Mouse (Mus musculus) cerebellum, postnatal 10 days (tissue): ENCODE data around the gene Sigirr.

Experiments used
- DNase-seq, 2 experiments: peaks; one replicate each; pipeline ENCODE4 v3.0.0; 2021; ENCODE audit warnings: mixed read lengths in 2 of 2

Gene Sigirr

DNA sequence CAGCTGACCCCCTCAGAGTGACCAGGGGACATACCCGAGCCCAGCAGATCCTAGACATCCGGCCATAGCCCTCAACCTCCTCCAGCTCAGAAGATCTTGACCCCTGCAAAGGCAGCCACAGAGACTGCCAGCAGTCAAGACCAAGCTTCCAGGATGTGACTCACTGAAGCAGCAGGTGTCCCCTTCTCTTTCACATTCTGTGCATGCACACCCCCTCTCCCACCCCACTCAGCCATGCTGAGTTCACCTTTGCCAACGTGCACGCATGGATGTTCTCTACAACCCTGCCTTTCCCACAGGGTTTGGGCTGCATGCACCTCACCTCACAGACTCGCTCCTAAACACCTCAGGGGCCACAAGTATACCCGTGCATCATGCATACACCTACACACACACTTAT is 4.4 kb downstream of the Sigirr start:
- no peak for DNase-seq

DNA sequence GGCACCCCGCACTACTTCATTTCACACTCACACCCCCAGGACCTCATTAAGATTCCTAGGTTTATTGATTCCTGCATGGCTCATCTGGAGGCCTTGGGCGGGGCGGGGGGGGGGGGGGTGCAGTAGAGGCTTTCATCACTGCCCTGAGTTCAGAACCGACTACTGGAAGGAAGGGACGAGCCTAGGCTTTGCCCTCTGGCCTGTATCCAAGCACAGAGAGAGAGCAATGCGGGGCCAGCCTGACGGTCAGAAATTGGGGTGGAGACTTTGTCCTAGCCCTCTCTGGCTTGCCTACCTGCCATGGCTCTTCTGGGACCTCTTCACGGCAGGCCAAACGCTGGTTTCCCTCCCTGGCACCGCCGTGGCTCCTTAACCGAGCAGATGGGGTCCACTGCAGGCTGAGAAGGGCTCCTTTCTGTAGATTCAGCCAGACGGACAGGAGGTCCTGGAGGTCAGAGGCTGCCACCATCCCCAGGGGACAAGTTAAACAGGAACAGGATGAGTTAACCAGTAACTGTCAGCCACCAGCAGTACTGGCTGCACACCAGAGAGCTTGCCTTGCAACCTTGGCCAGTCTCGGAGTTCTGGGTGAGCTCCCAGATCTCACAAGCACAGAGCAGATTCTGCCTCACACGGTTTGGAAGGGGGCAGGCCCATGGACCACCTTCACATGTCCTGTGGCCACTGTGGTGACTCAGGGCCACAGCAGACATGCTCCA is 5.7 kb downstream of the Sigirr start:
- DNase-seq: no peak

GRCm38 (mm10) chr7:141093950-141094349 is 6.4 kb downstream of the Sigirr start:
- no peak for DNase-seq

DNA sequence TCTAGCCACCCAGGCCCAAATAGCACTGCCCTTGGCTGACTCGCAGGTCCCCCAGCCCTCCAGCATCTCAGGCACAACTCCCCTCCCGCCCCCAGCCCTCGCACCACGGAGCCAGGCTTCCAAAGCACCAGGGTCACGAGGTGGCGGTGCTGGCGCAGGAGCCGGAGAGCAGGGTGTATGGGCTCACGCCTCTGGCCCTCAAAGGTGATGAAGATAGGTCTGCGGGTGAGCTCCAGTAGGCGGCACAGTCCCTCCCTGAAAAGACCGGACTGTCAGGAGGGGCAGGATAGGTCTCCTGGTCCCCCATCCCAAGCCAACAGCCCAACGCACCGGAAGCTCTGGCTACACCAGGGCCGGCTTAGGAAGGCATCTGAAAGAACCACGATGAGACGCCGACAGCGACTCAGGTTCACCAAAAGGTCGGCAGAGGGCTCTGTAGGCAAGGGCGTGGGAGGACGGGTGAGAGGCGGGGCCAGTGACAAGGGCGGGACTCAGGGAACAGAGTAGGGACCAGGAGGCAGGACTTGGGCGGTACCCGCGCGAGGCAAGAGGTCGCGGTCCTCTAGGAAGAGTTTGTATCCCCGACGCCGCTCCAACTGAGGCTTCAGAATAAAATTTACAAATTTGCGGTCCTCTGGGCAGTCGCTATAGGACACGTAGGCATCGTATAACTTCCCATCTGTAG is 8.2 kb downstream of the Sigirr start:
- peak; percentile 82 to 88 for DNase-seq

DNA sequence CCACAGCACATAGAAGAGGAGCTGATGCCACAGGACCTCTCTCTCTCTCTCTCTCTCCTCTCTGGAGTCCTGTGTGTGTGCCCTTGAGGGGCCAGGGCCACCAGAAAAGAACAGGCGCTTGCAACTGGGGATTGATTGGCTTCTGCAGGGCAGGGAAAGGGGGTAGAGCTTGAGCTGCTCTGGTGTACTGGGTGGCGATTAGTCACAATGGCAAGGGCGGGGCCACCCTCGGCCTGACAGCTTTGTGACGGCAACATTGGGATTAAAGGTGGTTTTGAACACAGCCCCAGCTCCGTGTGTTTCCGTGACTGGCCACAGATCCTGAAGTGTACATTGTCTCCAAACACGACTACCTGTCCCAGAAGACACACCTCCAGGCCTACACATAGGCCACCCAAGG is 10.1 kb downstream of the Sigirr start:
- no peak for DNase-seq

GRCm38 (mm10) chr7:141088473-141088872 is 11.9 kb downstream of the Sigirr start:
- DNase-seq: no peak

DNA sequence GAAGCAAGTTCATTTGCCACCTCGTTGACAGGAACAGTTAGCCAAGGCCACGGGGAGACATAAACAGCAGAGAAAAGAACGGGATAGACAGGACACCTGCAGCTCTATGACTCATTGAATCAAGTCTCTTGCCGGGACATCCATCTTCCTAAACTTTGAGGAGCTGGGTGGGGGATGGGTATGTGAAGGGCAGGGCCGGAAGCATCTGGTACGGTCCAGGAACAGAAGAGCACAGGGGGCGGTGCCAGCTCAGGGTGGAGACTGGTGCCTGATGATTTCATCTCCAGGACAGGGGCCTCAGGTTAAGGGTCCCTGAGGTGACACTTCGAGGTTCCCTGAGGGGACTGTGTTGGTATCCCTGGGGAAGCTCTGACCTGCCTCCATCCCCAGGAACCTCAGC is 12.5 kb downstream of the Sigirr start:
- no peak for DNase-seq

GRCm38 (mm10) chr7:141079481-141080449 is 20.6 kb downstream of the Sigirr start:
- no peak for DNase-seq

- no peak for DNase-seq
Observed at GRCm38 (mm10) chr7:141078876-141079275, 21.5 kb downstream of the Sigirr start.

GRCm38 (mm10) chr7:141077841-141078240 is 22.5 kb downstream of the Sigirr start, which contains the start of gene Pkp3:
TSS of gene Pkp3 (plus strand) at chr7:141078218.
- DNase-seq: no peak

- no peak for DNase-seq
Observed at GRCm38 (mm10) chr7:141073782-141074181, 26.6 kb downstream of the Sigirr start.

DNA sequence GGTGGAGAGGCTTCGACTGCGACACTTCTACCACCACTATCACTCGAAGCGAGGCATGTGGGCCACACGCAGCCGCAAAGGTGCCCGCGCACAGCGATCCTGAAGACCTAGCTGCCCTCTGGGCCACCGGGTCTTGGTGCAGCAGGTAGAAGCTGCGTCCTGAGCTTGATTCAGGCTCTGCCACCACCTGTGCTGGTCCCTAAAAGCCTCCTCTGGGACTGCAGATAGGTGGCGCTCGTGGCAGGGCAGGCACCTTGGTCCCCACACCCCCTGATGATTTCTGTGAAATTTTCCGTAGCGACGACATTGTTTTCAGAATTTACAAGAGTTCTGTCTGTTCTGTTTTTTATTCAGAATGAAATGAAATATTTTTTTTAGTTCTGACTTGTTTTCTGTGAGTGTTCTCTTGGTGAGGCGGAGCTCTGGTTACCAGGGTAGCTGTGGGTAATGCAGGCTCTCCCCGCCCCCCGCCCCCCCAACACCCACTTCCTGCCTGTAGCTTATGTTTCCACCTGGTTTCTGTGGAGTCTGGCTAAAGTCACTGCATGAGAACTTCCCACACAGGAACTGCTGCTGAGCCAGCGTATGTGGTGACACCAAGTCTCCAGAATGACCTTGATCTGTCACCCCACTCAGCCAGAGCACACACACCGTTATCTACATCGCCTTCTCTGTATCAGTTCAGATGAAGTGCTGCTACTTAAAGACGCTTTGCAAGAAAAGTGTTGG is 28.2 kb downstream of the Sigirr start:
- DNase-seq: peak in 1 of 2 experiments; percentile 44

DNA sequence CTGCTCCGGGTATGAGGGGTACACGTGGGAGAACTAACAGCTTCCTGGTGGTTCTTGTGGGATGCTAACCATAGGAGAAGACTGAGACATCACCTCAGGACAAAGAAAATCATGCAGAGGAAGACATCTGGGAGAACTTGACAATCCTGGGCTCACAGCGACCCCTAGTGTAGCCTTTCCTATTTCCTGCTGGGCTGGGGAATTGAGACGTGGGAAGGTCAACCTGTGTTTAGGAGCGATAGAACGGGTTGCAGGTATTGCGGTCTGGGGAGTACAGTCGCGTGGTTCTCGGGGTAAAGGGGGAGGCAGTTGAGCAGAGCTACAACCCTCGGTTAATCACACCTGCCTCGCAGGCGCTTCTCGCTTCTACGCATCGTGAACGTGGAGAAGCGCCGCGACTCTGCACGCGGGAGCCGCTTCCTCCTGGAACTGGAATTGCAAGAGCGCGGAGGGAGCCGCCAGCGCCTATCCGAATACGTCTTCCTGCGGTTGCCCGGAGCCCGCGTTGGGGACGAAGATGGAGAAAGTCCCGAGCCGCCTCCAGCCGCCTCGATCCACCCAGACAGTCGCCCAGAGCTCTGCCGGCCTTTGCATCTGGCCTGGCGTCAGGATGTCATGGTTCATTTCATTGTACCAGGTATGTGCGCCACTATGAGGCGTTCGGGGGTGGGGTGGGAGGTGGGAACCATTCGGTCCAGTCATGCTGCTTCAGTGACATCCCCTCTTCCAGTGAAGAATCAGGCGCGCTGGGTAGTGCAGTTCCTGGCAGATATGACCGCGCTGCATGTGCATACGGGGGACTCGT is 30.1 kb downstream of the Sigirr start:
- DNase-seq: peak; percentile 82 to 88

- DNase-seq: no peak
Observed at GRCm38 (mm10) chr7:141068351-141068750, 32.0 kb downstream of the Sigirr start.

DNA sequence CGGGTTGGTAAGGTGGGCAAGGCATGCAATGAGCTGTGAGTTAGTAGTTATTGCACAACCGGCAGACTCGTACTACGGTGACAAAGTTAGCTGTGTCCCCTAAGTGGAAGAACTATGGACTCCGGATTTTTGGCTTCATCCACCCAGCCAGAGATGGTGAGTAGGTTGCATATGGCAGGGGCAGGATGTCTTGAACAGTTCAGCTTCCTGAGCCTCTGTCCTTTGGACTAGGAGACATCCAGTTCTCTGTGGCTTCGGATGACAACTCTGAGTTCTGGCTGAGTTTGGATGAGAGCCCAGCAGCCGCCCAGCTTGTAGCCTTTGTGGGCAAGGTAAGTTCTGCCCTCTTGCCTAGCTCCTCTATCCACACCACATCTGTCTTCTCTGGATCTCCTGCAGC is 35.8 kb downstream of the Sigirr start:
- no peak for DNase-seq

- DNase-seq: no peak
Observed at GRCm38 (mm10) chr7:141064175-141064574, 36.2 kb downstream of the Sigirr start.

GRCm38 (mm10) chr7:141063353-141063752 is 37.0 kb downstream of the Sigirr start:
- no peak for DNase-seq

DNA sequence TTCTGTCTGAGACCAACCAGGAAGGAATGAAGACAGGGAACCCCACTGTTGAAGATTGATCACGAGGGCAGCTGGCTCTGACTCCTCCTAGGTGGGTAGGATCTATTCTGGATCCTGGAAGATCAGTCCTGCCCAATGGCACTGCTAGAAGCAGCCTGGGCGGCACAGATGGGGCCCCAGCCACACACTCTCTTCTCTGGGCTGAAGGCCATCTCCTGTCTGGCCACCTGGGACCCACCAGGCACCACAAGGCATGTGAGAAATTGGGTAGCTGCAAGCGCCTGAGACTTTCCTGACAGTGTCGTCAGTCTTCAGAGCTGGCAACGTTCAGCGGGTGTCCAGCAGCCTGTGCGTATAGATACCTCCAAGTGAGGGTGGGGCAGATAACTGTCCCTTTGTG is 37.8 kb downstream of the Sigirr start:
- DNase-seq: peak; percentile 68 to 78

GRCm38 (mm10) chr7:141061269-141061692 is 39.1 kb downstream of the Sigirr start:
- peak; percentile 69 to 72 for DNase-seq

- peak; percentile 95 to 96 for DNase-seq
Observed at GRCm38 (mm10) chr7:141060426-141061242, 39.7 kb downstream of the Sigirr start, which contains the start of gene B4galnt4. TSS of gene B4galnt4 (plus strand) at chr7:141061104.
